Mouse (Mus musculus) liver, embryonic 14.5 days (tissue): ENCODE measurements around the gene Fem1b.

Experiments used
- CTCF ChIP-seq: IDR thresholded peaks from 2 replicates; pipeline ENCODE4 v1.5.1; 2016; ENCODE audit warnings: antibody characterized with exemption, low read depth, control low read depth
- EP300 ChIP-seq: IDR thresholded peaks from 2 replicates; pipeline ENCODE4 v1.6.1; 2016; ENCODE audit warnings: antibody characterized with exemption, low read depth

DNA sequence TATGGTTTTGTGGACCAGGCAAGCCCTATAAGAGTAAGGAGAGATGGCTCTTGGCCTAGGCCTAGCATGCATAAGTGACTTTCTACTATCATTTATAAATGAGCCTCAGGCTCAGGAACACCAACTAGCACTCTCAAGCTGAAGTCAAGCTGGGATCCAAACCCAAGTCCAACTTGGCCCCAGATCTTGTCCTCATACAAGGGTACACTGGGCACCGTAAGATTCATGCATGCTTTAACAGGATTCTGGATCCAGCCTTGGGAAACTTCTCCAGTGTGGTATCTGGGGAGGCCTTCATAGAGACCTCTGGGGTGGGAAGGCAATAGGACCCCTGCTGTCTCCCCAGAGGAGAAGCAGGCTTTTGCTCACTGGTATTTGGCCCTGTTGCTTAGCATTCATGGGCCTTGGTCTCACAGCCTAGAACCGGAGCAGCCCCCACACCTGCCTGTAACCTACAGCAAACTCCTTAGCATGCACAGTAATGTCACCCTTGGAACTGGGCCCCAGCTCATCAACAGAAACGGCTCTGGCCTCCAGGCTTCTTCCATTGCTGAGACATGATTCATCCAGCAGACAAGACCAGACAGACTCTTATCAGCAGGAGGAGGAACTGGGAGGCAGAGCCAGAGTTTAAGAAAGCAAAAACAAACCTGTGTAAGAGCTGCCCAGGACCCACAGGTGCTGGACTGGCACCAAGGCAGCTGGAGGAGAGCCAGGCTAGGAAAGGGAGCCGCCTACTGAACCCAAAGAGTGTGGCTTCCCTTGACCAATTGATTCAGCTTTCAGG lies 6.3 kb upstream of the Fem1b start:
- TF ChIP-seq EP300 (no peak), CTCF (no peak)
